Mouse (Mus musculus): ENCODE measurements around the gene Gja3.

Gja3 gene

GRCm38 (mm10) chr14:57057563-57058321 is at the start of gene Gja3:
TSS of gene Gja3 (minus strand) at chr14:57058100.
- DNase-seq (ENCODE audit: low read depth), result peak; percentile 21

GRCm38 (mm10) chr14:57107091-57107490 is 49.2 kb upstream of the Gja3 start:
- no peak for DNase-seq (ENCODE audit: low read depth)

GRCm38 (mm10) chr14:57105721-57106120 is 47.8 kb upstream of the Gja3 start:
- DNase-seq (ENCODE audit: low read depth), result peak; percentile 6

GRCm38 (mm10) chr14:57105111-57105510 is 47.2 kb upstream of the Gja3 start:
- no peak for DNase-seq (ENCODE audit: low read depth)

GRCm38 (mm10) chr14:57104106-57105023 is 46.5 kb upstream of the Gja3 start, which contains the start of gene Gjb2:
TSS of gene Gjb2 (minus strand) at chr14:57104702.
- DNase-seq (ENCODE audit: low read depth), result peak; percentile 62

GRCm38 (mm10) chr14:57103711-57104105 is 45.8 kb upstream of the Gja3 start:
- DNase-seq (ENCODE audit: low read depth), result peak; percentile 64

GRCm38 (mm10) chr14:57103121-57103520 is 45.2 kb upstream of the Gja3 start:
- DNase-seq (ENCODE audit: low read depth), result peak; percentile 20

GRCm38 (mm10) chr14:57101623-57102022 is 43.7 kb upstream of the Gja3 start:
- no peak for DNase-seq (ENCODE audit: low read depth)

- no peak for DNase-seq (ENCODE audit: low read depth)
Observed at GRCm38 (mm10) chr14:57095855-57096254, 38.0 kb upstream of the Gja3 start.

GRCm38 (mm10) chr14:57093029-57093428 is 35.1 kb upstream of the Gja3 start:
- peak; percentile 80 for DNase-seq (ENCODE audit: low read depth)

- DNase-seq (ENCODE audit: low read depth), result no peak
Observed at GRCm38 (mm10) chr14:57090001-57090400, 32.1 kb upstream of the Gja3 start.

- no peak for DNase-seq (ENCODE audit: low read depth)
Observed at GRCm38 (mm10) chr14:57089107-57089506, 31.2 kb upstream of the Gja3 start.

- DNase-seq (ENCODE audit: low read depth), result no peak
Observed at GRCm38 (mm10) chr14:57084180-57084668, 26.3 kb upstream of the Gja3 start.

GRCm38 (mm10) chr14:57082863-57083262 is 25.0 kb upstream of the Gja3 start:
- DNase-seq (ENCODE audit: low read depth), result no peak

- DNase-seq (ENCODE audit: low read depth), result no peak
Observed at GRCm38 (mm10) chr14:57075537-57075936, 17.6 kb upstream of the Gja3 start.

- peak; percentile 72 for DNase-seq (ENCODE audit: low read depth)
Observed at GRCm38 (mm10) chr14:57069906-57070305, 12.0 kb upstream of the Gja3 start.

GRCm38 (mm10) chr14:57066053-57066452 is 8.2 kb upstream of the Gja3 start:
- no peak for DNase-seq (ENCODE audit: low read depth)

GRCm38 (mm10) chr14:57060052-57060451 is 2.2 kb upstream of the Gja3 start:
- DNase-seq (ENCODE audit: low read depth), result peak; percentile 75

- DNase-seq (ENCODE audit: low read depth), result no peak
Observed at GRCm38 (mm10) chr14:57057204-57057562, 717 bp downstream of the Gja3 start.

GRCm38 (mm10) chr14:57052713-57053112 is 5.2 kb downstream of the Gja3 start:
- DNase-seq (ENCODE audit: low read depth), result no peak

GRCm38 (mm10) chr14:57043863-57044262 is 14.0 kb downstream of the Gja3 start:
- no peak for DNase-seq (ENCODE audit: low read depth)

GRCm38 (mm10) chr14:57041439-57041838 is 16.5 kb downstream of the Gja3 start:
- DNase-seq (ENCODE audit: low read depth), result no peak

Data from induced T-regulatory cell, adult 2 months (primary cell).